Comparison of ENCODE assay signal across 14 mouse cellular contexts in the genomic region with DNA sequence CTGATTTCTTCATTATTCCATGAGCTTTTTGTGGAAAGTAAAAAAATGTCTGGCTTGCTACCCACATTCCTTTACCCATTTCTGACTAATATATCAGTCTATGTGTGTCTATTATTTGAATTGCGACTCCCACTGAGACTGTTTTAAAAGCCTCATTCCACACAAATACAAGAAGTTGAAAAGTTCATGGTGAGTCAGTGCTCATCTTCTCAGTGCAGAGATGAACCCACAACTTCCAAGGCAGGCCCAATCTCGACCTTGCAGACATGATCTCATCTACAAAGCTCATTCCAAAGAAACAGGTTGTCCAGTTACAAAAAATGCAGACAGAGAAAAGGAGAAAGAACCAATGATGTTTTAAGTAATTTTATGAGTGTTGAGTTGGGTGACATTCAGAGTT.
"Had no signal": no experiment of that assay in that cellular context is flagged by ENCODE, and none has a peak within 500 bp of the region (broad histone marks: within the 10 kb centered on the region; RNA-seq: fewer than 3 reads in every experiment).

No protein-coding gene starts in this region.

- DNase-seq: kidney, postnatal 10 days; kidney, postnatal 36 days; layer of hippocampus, postnatal 36 days; left cerebral cortex, postnatal 4 days; liver, postnatal 0 days; lung, embryonic 14.5 days; thymus, adult 18-20 months; thymus, postnatal 4 days had no signal

- H3K36me3 ChIP-seq: kidney, embryonic 15.5 days; limb, embryonic 12.5 days; limb, embryonic 15.5 days; midbrain, embryonic 12.5 days; midbrain, embryonic 15.5 days had no signal

- H3K4me3 ChIP-seq: kidney, embryonic 15.5 days; limb, embryonic 12.5 days; limb, embryonic 15.5 days; midbrain, embryonic 12.5 days; midbrain, embryonic 15.5 days had no signal

- H3K4me2 ChIP-seq: kidney, embryonic 15.5 days; limb, embryonic 12.5 days; limb, embryonic 15.5 days; liver, embryonic 11.5 days; lung, embryonic 14.5 days; midbrain, embryonic 12.5 days; midbrain, embryonic 15.5 days had no signal

- H3K27me3 ChIP-seq: kidney, embryonic 15.5 days; limb, embryonic 12.5 days; limb, embryonic 15.5 days; midbrain, embryonic 12.5 days; midbrain, embryonic 15.5 days had no signal
